Mouse (Mus musculus) lung, embryonic 14.5 days (tissue): ENCODE measurements around the gene Col28a1. TPM values are rescaled to one million over a fixed set of nuclear protein-coding genes. Genes with fewer than 3 reads are reported as not detected.

Source experiments
- ATAC-seq: fragments of 200-750 bp; cut with Nextera tagmentation; 2 replicates; pipeline ENCODE4 v1.8.0; 2017; ENCODE audit warnings: mild to moderate bottlenecking, moderate TSS enrichment, moderate library complexity; ENCODE audit not compliant: insufficient read depth
- DNase-seq: peaks from one replicate; pipeline ENCODE4 v3.0.0-alpha.2; 2015
- H3K27ac ChIP-seq: fragments of 300-500 bp; sonication (generic); 2 replicates; pipeline ENCODE4 v1.5.1; 2014; ENCODE audit warnings: low read depth, mild to moderate bottlenecking, moderate library complexity
- H3K27me3 ChIP-seq: fragments of 300-500 bp; sonication (generic); 2 replicates; pipeline ENCODE4 v1.6.1; 2014; ENCODE audit warnings: low read length, control low read depth; ENCODE audit not compliant: insufficient read depth
- H3K36me3 ChIP-seq: fragments of 300-500 bp; sonication (generic); 2 replicates; pipeline ENCODE4 v1.6.1; 2014; ENCODE audit warnings: control low read depth; ENCODE audit not compliant: insufficient read depth
- H3K4me1 ChIP-seq: fragments of 300-500 bp; sonication (generic); 2 replicates; pipeline ENCODE4 v1.6.1; 2014; ENCODE audit warnings: antibody characterized with exemption, control low read depth; ENCODE audit not compliant: insufficient read depth
- H3K4me2 ChIP-seq: fragments of 300-500 bp; sonication (generic); 2 replicates; pipeline ENCODE4 v1.6.1; 2014; ENCODE audit warnings: mild to moderate bottlenecking
- H3K4me3 ChIP-seq: fragments of 300-500 bp; sonication (generic); 2 replicates; pipeline ENCODE4 v1.5.1; 2014; ENCODE audit warnings: low read depth, low read length
- H3K9ac ChIP-seq: fragments of 300-500 bp; sonication (generic); 2 replicates; pipeline ENCODE4 v1.6.1; 2014
- H3K9me3 ChIP-seq: fragments of 300-500 bp; sonication (generic); 2 replicates; pipeline ENCODE4 v1.6.1; 2016; ENCODE audit warnings: low read depth, low read length, control low read depth
- CTCF ChIP-seq: IDR thresholded peaks from 2 replicates; pipeline ENCODE4 v1.5.1; 2016; ENCODE audit warnings: antibody characterized with exemption, low read depth
- WGBS: fragments of 180-500 bp; shearing (Covaris S2); extraction: QIAGEN DNeasy Blood & Tissue Kit; methylation state at CpG from one replicate; pipeline ENCODE4 v1.1.7; 2014; 5-methylcytosine and 5-hydroxymethylcytosine counted together
- polyA plus RNA-seq: library from polyadenylated mRNA; unstranded; fragments of >200 nt; fragmentation: Nextera tagmentation; extraction: Ambion mirVana; gene quantifications from 2 replicates; pipeline ENCODE4 v1.2.1, GENCODE M21; 2014

Gene Col28a1
- polyA plus RNA-seq, 1 experiment from 2014 or later: 1.3 TPM

GRCm38 (mm10) chr6:7965833-7966522, 226.4 kb downstream of the Col28a1 start:
- DNase-seq (peak; percentile 73), ATAC-seq (peak; percentile 90)
- TF ChIP-seq CTCF: no peak
- no peak overlapping the region for H3K4me3 ChIP-seq
- H3K4me2 ChIP-seq: no peak overlapping the region
- no peak overlapping the region for H3K9ac ChIP-seq
- H3K9me3 ChIP-seq: no peaks in the 10 kb centered on the region
- 26% methylated on average over 11 of the region's 11 CpGs for WGBS
- no peaks in the 10 kb centered on the region for H3K36me3 ChIP-seq
- H3K27ac ChIP-seq: no peak overlapping the region
- peaks cover 5% of the 10 kb centered on the region; the same call in 1 of the 2 replicates for H3K4me1 ChIP-seq
- H3K27me3 ChIP-seq: no peaks in the 10 kb centered on the region

- TF ChIP-seq CTCF: no peak
- WGBS: 82% methylated on average over 7 of the region's 7 CpGs
- no peak overlapping the region for H3K4me3 ChIP-seq
- H3K9ac ChIP-seq: no peak overlapping the region
- H3K27ac ChIP-seq: no peak overlapping the region
- DNase-seq: no peak
- H3K4me1 ChIP-seq: peaks cover 5% of the 10 kb centered on the region; the same call in 1 of the 2 replicates
- no peak for ATAC-seq
- no peaks in the 10 kb centered on the region for H3K27me3 ChIP-seq
- no peaks in the 10 kb centered on the region for H3K9me3 ChIP-seq
- no peaks in the 10 kb centered on the region for H3K36me3 ChIP-seq
- no peak overlapping the region for H3K4me2 ChIP-seq
Measured at GRCm38 (mm10) chr6:7962749-7963148, 229.7 kb downstream of the Col28a1 start.

- no peak for TF ChIP-seq CTCF
- Histone ChIP-seq H3K4me2 (no peak overlapping the region), H3K4me1 (no peaks in the 10 kb centered on the region), H3K9ac (no peak overlapping the region), H3K27ac (no peak overlapping the region), H3K36me3 (no peaks in the 10 kb centered on the region), H3K9me3 (no peaks in the 10 kb centered on the region), H3K4me3 (no peak overlapping the region), H3K27me3 (no peaks in the 10 kb centered on the region)
- 34% methylated on average over 2 of the region's 2 CpGs for WGBS
- no peak for ATAC-seq
- DNase-seq: no peak
Measured at GRCm38 (mm10) chr6:7952208-7952607, 240.2 kb downstream of the Col28a1 start.

- Histone ChIP-seq H3K4me1 (no peaks in the 10 kb centered on the region), H3K4me2 (no peak overlapping the region), H3K27ac (no peak overlapping the region), H3K9me3 (no peaks in the 10 kb centered on the region), H3K4me3 (no peak overlapping the region), H3K9ac (no peak overlapping the region), H3K36me3 (no peaks in the 10 kb centered on the region), H3K27me3 (no peaks in the 10 kb centered on the region)
- DNase-seq: no peak
- TF ChIP-seq CTCF: no peak
- no peak for ATAC-seq
Measured at GRCm38 (mm10) chr6:7951778-7952177, 240.6 kb downstream of the Col28a1 start.

Other genes with a start within 250 kb of the Col28a1 start
- gene Mios, start 16.6 kb upstream of the Col28a1 start, polyA plus RNA-seq: 29.6 and 30.3 TPM in 2 replicates
- 177 and 191 TPM in 2 replicates for gene Rpa3, start 66.6 kb upstream of the Col28a1 start, polyA plus RNA-seq
- 21.1 and 21.7 TPM in 2 replicates for gene Umad1, start 66.7 kb upstream of the Col28a1 start, polyA plus RNA-seq
- gene Gm45062, start 66.8 kb upstream of the Col28a1 start, polyA plus RNA-seq: 6.7 and 9.8 TPM in 2 replicates